Mouse (Mus musculus) kidney, postnatal 0 days (tissue): ENCODE data around the gene Apod. TPM values are rescaled to one million over a fixed set of nuclear protein-coding genes. Genes with fewer than 3 reads are reported as not detected.

ENCODE experiments used
- ATAC-seq: fragments of 200-750 bp; cut with Nextera tagmentation; replicated peaks from 2 replicates; pipeline ENCODE4 v1.8.0; 2017; ENCODE audit warnings: low read depth, moderate number of reproducible peaks, moderate TSS enrichment, moderate library complexity; ENCODE audit not compliant: low FRiP score
- DNase-seq: peaks from one replicate; pipeline ENCODE4 v3.0.0-alpha.2; 2016; ENCODE audit warnings: low spot score
- H3K27ac ChIP-seq: fragments of 300-500 bp; sonication (generic); 2 replicates; pipeline ENCODE4 v1.5.1; 2014; ENCODE audit warnings: mild to moderate bottlenecking
- H3K27me3 ChIP-seq: fragments of 300-500 bp; sonication (generic); 2 replicates; pipeline ENCODE4 v1.6.1; 2014; ENCODE audit warnings: low read length, mixed read lengths; ENCODE audit not compliant: insufficient read depth
- H3K36me3 ChIP-seq: fragments of 300-500 bp; sonication (generic); 2 replicates; pipeline ENCODE4 v1.6.1; 2014; ENCODE audit warnings: low read length, mixed read lengths; ENCODE audit not compliant: insufficient read depth
- H3K4me1 ChIP-seq: fragments of 300-500 bp; sonication (generic); replicated peaks from 2 replicates; pipeline ENCODE4 v1.6.1; 2014; ENCODE audit warnings: antibody characterized with exemption, low read length, mixed read lengths; ENCODE audit not compliant: insufficient read depth
- H3K4me2 ChIP-seq: fragments of 300-500 bp; sonication (generic); 2 replicates; pipeline ENCODE4 v1.6.1; 2014; ENCODE audit warnings: mild to moderate bottlenecking, low read length, moderate library complexity, mixed read lengths
- H3K4me3 ChIP-seq: fragments of 300-500 bp; sonication (generic); replicated peaks from 2 replicates; pipeline ENCODE4 v1.5.1; 2014; ENCODE audit warnings: low read depth, low read length
- H3K9ac ChIP-seq: fragments of 300-500 bp; sonication (generic); 2 replicates; pipeline ENCODE4 v1.6.1; 2014; ENCODE audit warnings: low read depth, low read length
- H3K9me3 ChIP-seq: fragments of 300-500 bp; sonication (generic); replicated peaks from 2 replicates; pipeline ENCODE4 v1.6.1; 2016; ENCODE audit warnings: low read length, inconsistent platforms, mixed read lengths
- CTCF ChIP-seq: IDR thresholded peaks from 2 replicates; pipeline ENCODE4 v1.5.1; 2016; ENCODE audit warnings: antibody characterized with exemption, low read depth, mild to moderate bottlenecking, moderate library complexity
- WGBS: fragments of 180-500 bp; shearing (Covaris S2); extraction: QIAGEN DNeasy Blood & Tissue Kit; methylation state at CpG from one replicate; pipeline ENCODE4 v1.1.7; 2014; 5-methylcytosine and 5-hydroxymethylcytosine counted together
- polyA plus RNA-seq: library from polyadenylated mRNA; unstranded; fragments of >200 nt; fragmentation: Nextera tagmentation; extraction: Ambion mirVana; gene quantifications from 2 replicates; pipeline ENCODE4 v1.2.1, GENCODE M21; 2015

Gene Apod
- polyA plus RNA-seq, 1 experiment from 2014 or later: 1.9 TPM

- no peaks in the 10 kb centered on the region for H3K27me3 ChIP-seq
- no peaks in the 10 kb centered on the region for H3K4me1 ChIP-seq
- no peak overlapping the region for H3K27ac ChIP-seq
- H3K4me2 ChIP-seq: no peak overlapping the region
- WGBS: 86% methylated on average over 4 of the region's 4 CpGs
- H3K9ac ChIP-seq: no peak overlapping the region
- no peak for TF ChIP-seq CTCF
- ATAC-seq: no peak
- H3K36me3 ChIP-seq: no peaks in the 10 kb centered on the region
- no peak for DNase-seq
- no peaks in the 10 kb centered on the region for H3K9me3 ChIP-seq
- H3K4me3 ChIP-seq: no peak overlapping the region
These were observed 34.4 kb downstream of the Apod start for GRCm38 (mm10) chr16:31280176-31280575.

DNA sequence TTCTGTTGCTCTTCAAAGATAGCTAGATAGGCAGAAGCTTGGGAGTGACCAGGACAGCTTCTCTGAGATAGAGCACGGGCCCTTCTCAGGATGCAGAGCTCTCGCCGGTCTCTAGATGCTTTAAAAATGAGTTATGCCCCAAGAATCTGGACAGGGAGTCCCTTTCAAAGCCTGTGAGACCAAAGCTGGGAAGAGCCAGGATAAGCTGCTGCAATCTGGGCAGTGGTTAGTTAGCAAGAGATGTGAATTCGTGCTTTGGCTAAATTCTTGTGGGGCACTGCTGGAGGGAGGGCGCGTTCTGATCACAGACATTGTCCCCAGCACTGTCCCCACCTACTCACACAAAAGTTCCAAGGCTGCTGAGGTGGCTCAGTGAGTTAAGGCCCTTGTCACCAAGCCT lies 36.0 kb downstream of the Apod start:
- no peak overlapping the region for H3K9ac ChIP-seq
- H3K4me1 ChIP-seq: no peaks in the 10 kb centered on the region
- WGBS: 54% methylated on average over 6 of the region's 6 CpGs
- H3K36me3 ChIP-seq: no peaks in the 10 kb centered on the region
- ATAC-seq (no peak), DNase-seq (peak; percentile 34)
- H3K9me3 ChIP-seq: no peaks in the 10 kb centered on the region
- no peak for TF ChIP-seq CTCF
- H3K27ac ChIP-seq: no peak overlapping the region
- H3K4me2 ChIP-seq: no peak overlapping the region
- no peak overlapping the region for H3K4me3 ChIP-seq
- H3K27me3 ChIP-seq: no peaks in the 10 kb centered on the region

DNA sequence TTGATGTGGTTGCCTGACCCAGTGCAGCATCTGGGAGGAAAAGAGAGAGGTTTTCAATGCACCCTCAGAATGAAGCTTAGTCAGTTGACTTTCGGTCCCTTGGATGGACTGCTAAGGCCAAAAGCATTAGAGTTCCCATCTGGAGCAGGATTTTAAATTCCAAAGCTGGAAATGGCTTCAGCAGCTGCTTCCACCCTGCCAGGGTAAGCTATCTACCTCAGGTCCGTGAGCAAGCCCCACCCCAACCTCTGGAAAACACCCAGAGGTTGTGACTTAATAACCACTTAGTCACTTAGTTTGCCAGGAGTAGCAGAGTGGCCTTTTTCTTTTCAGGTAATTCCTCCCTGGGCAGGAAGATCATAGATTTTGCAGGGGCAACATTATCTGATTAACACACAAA lies 36.5 kb downstream of the Apod start:
- no peaks in the 10 kb centered on the region for H3K9me3 ChIP-seq

DNA sequence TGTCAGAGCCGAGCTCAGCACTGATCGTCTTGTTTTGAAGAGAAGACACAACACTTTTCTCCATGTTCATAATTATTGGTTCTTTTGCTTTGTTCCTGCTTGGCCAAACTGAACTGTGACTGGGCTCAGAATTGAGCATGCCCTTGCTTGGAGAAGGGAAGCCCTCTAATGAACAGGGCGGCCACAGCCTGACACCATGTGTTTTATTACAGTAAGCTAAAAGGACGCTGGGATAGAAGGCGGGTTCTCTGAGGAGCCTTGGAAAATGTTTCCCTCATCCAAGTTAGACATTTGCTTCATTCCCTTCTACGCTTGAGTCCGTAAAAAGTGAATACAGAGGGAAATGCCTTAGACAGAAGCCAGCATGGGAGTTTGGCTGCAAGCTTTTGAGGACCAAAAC lies 37.6 kb downstream of the Apod start:
- Histone ChIP-seq H3K36me3 (no peaks in the 10 kb centered on the region), H3K9me3 (no peaks in the 10 kb centered on the region), H3K27me3 (no peaks in the 10 kb centered on the region), H3K4me3 (no peak overlapping the region), H3K4me1 (no peaks in the 10 kb centered on the region; the same call in 1 of the 2 replicates), H3K4me2 (no peak overlapping the region), H3K27ac (peak overlapping the region; percentile 74), H3K9ac (no peak overlapping the region)
- DNase-seq (peak; percentile 64), ATAC-seq (no peak)
- 56% methylated on average over 7 of the region's 7 CpGs for WGBS
- TF ChIP-seq CTCF: no peak

More for the DNA sequence above, 36.5 kb downstream of the Apod start:
- TF ChIP-seq CTCF: no peak
- no peak overlapping the region for H3K9ac ChIP-seq
- no peak for DNase-seq
- no peak overlapping the region for H3K27ac ChIP-seq
- no peak overlapping the region for H3K4me3 ChIP-seq
- no peaks in the 10 kb centered on the region for H3K36me3 ChIP-seq
- no peak for ATAC-seq
- WGBS: 64% methylated on average over 2 of the region's 2 CpGs
- H3K4me1 ChIP-seq: no peaks in the 10 kb centered on the region
- no peak overlapping the region for H3K4me2 ChIP-seq
- no peaks in the 10 kb centered on the region for H3K27me3 ChIP-seq

GRCm38 (mm10) chr16:31276539-31276938 lies 38.1 kb downstream of the Apod start:
- Histone ChIP-seq H3K4me3 (no peak overlapping the region), H3K4me2 (no peak overlapping the region), H3K9me3 (no peaks in the 10 kb centered on the region), H3K36me3 (no peaks in the 10 kb centered on the region), H3K9ac (no peak overlapping the region), H3K4me1 (no peaks in the 10 kb centered on the region; the same call in 1 of the 2 replicates), H3K27ac (peak overlapping the region; percentile 74), H3K27me3 (no peaks in the 10 kb centered on the region)
- peak; percentile 66 for DNase-seq
- no peak for TF ChIP-seq CTCF
- no peak for ATAC-seq
- 62% methylated on average over 7 of the region's 7 CpGs for WGBS

DNA sequence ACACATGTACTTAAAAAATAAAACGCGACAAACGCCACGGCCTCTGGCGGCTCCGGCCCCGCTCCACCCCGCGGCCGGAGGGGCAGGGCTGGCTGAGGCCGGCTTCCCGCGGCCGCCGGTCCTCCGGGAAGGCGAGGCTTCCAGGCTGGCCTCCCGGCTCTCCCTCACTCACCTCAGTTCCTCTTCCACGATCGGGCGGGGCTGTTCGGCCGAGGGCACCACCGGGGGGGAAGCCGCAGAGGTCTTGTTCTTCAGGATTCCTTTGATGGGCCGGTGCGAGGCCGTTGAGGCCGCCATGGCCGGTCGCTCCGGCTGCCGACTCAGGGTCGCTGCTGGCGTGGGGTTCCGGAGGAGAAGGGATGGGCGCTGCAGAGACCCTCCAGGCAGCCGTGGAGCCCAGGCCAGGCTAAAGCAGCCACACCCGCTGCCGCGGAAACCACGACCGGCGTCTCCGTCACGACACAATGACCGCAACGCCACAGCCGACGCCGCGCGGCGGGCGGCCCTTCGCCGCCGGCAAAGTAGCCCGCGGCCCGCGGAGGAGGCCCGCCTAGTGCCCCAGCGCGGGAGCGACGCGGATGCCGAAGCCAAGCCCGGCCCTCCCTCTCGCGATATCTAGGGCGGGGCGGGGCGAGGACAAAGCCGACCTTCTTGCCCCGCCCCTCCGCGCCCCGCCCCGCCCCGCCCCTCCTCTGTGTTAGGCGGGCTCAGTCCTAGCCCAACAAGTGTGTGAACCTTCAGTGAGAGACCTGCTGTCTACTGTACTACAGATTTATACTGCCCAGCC lies 39.7 kb downstream of the Apod start, which contains the start of gene Ppp1r2:
TSS of gene Ppp1r2 (minus strand) at position 604 of the 787 bp plus-strand sequence.
- H3K4me3 ChIP-seq: peak within 1 kb of the TSS; percentile 89
- H3K27ac ChIP-seq: peak within 1 kb of the TSS; percentile 94
- H3K9ac ChIP-seq: peak within 1 kb of the TSS; percentile 97
- H3K4me2 ChIP-seq: peak within 1 kb of the TSS; percentile 56
- DNase-seq: peak; percentile 95
- no peaks in the 10 kb centered on the region for H3K36me3 ChIP-seq
- no peaks in the 10 kb centered on the region for H3K27me3 ChIP-seq
- under 1% methylated on average over 81 of the region's 83 CpGs for WGBS
- peak; percentile 95 for ATAC-seq
- H3K9me3 ChIP-seq: no peaks in the 10 kb centered on the region
- no peak for TF ChIP-seq CTCF
- no peaks in the 10 kb centered on the region; the same call in 1 of the 2 replicates for H3K4me1 ChIP-seq
